Mouse (Mus musculus): ENCODE measurements around the gene Olfml3.

The Olfml3 gene

GRCm38 (mm10) chr3:103716774-103717760 is 20.7 kb downstream of the Olfml3 start:
- in situ Hi-C loops (cut with MboI; ENCODE audit: low pct_unique_long_range_greater_than_20kb in 1 of 2, low sequenced_read_pairs in 2 of 2, unreplicated experiment in 1 of 2) = no loop called here

DNA sequence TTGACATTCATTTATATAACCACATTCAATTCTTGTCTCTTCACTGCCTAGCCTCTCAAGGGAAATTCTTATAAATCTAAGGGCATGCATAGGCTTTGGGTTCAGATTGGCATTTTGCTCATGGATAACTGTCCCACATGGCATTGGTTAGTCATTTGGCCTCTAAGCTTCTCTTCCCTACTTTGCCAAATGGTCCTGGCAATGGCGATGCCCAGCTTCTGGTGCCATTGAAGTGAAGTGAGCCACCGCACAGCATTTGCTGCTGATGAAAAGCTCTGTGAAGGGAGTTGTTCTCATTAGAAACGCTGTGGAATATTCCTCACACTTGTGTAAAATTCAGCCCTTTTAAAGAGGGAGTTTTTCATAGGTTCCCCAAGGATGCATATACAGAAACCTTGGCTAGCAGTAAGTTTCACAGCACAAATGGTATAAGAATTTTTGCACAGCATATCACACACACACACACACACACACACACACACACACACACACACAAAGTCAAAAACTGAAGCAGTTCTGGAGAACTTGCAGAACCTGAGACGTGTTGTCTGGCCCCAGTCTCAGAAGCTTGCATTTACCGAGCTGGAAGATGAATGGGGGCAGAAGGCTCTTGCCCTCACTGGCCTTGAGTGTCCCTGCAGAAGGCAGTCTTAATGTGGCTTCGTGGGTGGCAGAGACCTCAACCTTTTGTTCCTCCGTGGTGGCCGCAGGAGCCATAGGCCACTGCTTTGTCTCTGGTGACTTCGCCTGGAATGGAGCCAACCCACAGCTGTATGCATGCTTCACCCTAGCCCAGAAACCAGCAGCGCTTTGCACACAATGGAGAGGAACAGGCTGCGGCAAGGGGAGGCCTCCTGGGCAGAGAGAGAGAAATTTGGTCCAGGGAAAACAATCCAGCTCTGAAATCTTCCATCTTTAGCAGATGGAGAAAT is 21.8 kb downstream of the Olfml3 start:
- in situ Hi-C loops (cut with MboI; ENCODE audit: low pct_unique_long_range_greater_than_20kb in 1 of 2, low sequenced_read_pairs in 2 of 2, unreplicated experiment in 1 of 2) = no loop called here

GRCm38 (mm10) chr3:103714942-103715341 is 22.9 kb downstream of the Olfml3 start:
- in situ Hi-C loops (cut with MboI; ENCODE audit: low pct_unique_long_range_greater_than_20kb in 1 of 2, low sequenced_read_pairs in 2 of 2, unreplicated experiment in 1 of 2) = no loop called here

DNA sequence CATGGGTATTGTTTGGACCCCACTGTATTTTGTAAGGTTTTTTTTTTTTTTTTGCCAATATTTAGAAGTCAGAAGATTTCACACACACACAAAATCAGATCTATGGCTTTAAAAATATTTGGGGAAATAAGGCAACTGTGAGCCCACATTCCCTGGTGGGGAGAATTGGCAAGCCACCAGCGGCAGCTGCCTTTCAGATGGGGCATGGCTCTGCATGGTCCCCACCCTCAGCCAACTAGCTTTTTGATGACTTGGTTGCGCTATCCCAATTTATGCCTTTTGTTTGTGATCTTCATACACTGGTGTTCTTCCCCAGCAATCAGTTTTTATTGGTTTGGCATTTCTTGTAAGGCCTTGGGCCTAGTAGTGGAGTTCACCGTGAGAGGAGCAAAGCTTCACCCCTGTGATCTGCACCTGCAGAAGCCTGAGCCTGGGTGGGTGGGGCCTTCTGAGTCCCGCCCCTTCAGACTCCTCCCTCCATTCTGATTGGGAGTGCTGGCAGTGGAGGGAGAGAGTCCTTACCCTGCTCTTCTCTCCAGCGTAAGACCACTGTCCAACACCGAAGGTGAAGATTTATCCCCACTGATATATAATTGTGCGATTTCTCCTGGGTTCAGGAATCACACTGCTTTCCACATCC is 23.4 kb downstream of the Olfml3 start:
- in situ Hi-C loops (cut with MboI; ENCODE audit: low pct_unique_long_range_greater_than_20kb in 1 of 2, low sequenced_read_pairs in 2 of 2, unreplicated experiment in 1 of 2) = no loop called here

DNA sequence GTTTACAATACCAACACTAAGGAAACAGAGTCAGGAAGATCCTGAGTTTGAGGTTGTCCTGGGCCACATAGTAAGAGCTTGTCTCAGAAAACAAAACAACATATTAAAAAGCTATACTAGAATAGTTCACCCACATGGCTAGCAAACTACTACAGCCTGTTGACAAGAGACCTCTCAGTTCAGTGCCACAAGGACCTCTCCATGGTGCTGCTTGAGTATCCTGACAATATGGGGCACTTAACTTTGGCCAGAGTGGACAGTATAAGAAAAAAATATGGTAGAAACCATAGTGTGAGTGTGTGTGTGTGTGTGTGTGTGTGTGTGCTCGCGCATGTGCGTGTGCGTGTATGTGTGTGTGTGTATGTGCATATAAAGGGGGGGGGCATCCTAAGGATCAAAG is 25.6 kb downstream of the Olfml3 start:
- in situ Hi-C loops (cut with MboI; ENCODE audit: low pct_unique_long_range_greater_than_20kb in 1 of 2, low sequenced_read_pairs in 2 of 2, unreplicated experiment in 1 of 2) = no loop called here

GRCm38 (mm10) chr3:103709470-103710040 is 28.2 kb downstream of the Olfml3 start:
- in situ Hi-C loops (cut with MboI; ENCODE audit: low pct_unique_long_range_greater_than_20kb in 1 of 2, low sequenced_read_pairs in 2 of 2, unreplicated experiment in 1 of 2) = no loop called here

DNA sequence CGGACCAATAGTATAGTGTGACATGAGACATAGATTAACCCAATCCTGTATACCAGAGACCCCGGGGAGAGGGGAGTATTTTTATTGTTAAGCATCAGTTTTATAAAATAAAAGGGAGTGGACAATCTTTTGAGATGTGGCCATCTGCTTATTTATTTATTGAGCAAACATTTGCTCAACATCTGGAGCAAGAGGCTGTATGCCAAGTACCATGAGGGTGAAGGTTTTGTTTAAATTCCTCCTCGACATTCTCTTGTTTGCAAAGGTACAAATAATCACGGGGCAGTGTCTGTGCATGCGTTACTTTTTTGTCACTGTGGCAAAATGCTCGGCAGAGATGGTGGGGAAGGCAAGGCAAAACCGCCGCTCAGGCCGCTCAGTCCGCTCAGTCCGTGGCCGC is 32.4 kb downstream of the Olfml3 start:
- in situ Hi-C loops (cut with MboI; ENCODE audit: low pct_unique_long_range_greater_than_20kb in 1 of 2, low sequenced_read_pairs in 2 of 2, unreplicated experiment in 1 of 2) = no loop called here

DNA sequence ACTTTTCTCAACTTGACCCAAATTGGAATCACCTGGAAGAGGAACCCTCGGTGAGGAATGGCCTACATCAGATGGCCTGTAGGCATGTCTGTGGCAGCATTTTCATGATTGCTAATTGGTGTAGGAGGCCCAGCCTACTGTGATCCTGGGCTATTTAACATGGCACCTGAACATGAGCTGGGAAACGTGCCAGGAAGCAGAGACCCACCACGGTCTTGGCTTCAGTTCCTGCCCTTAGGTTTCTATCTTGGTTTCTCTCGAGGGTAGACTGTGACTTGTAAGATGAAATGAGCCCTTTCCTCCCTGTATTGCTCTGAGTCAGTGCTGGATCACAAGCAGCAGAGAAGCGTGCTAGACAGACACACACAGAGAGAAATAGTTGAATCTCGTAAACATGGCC is 33.1 kb downstream of the Olfml3 start:
- in situ Hi-C loops (cut with MboI; ENCODE audit: low pct_unique_long_range_greater_than_20kb in 1 of 2, low sequenced_read_pairs in 2 of 2, unreplicated experiment in 1 of 2) = no loop called here

DNA sequence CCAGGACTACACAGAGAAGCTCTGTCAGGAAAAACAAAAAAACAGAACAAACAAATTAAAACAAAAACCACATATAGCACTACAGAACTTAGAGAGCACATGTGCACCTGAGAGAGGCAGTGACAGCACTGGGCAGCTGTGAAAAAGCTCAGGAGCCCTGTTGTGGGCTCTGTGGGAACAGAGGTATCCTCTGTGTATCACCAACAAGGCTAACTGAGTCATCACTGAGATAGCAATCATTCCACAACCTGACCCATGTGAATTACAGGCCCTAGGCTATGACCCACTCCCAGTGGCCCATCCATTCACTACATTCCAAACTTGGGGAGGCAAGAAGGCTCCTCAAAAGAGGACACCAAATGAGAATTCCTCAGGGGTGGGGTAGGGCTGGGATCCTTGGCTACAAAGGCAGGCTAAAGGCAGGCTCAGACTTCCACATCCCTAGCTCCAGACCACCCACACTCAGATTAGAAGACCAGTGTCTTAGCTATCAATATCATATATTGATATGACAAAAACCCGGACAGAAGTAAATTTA is 41.3 kb downstream of the Olfml3 start:
- in situ Hi-C loops (cut with MboI; ENCODE audit: low pct_unique_long_range_greater_than_20kb in 1 of 2, low sequenced_read_pairs in 2 of 2, unreplicated experiment in 1 of 2) = no loop called here

DNA sequence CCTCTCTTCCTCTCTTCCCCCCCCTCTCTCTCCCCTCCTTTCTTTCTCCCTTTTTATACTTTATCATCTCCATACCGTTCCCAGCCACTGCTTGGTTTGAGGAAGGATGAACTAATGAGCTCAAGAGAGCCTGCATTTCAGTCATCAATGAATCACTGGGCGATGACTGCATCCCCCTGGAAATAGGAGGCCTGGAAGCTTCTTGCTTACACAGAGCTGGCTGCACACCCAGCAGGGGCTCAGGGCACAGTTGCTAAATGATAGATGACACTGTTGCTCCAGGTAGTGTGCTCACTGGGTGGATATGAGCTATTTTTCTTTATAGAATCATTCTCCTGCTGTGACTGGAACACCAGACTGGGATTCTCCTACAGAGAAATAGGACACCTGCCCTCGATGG is 42.2 kb downstream of the Olfml3 start:
- in situ Hi-C loops (cut with MboI; ENCODE audit: low pct_unique_long_range_greater_than_20kb in 1 of 2, low sequenced_read_pairs in 2 of 2, unreplicated experiment in 1 of 2) = no loop called here

GRCm38 (mm10) chr3:103690506-103690905 is 47.3 kb downstream of the Olfml3 start:
- in situ Hi-C loops (cut with MboI; ENCODE audit: low pct_unique_long_range_greater_than_20kb in 1 of 2, low sequenced_read_pairs in 2 of 2, unreplicated experiment in 1 of 2) = no loop called here

GRCm38 (mm10) chr3:103689043-103689442 is 48.8 kb downstream of the Olfml3 start:
- in situ Hi-C loops (cut with MboI; ENCODE audit: low pct_unique_long_range_greater_than_20kb in 1 of 2, low sequenced_read_pairs in 2 of 2, unreplicated experiment in 1 of 2) = no loop called here

GRCm38 (mm10) chr3:103683966-103684319 is 53.9 kb downstream of the Olfml3 start:
- in situ Hi-C loops (cut with MboI; ENCODE audit: low pct_unique_long_range_greater_than_20kb in 1 of 2, low sequenced_read_pairs in 2 of 2, unreplicated experiment in 1 of 2) = no loop called here

DNA sequence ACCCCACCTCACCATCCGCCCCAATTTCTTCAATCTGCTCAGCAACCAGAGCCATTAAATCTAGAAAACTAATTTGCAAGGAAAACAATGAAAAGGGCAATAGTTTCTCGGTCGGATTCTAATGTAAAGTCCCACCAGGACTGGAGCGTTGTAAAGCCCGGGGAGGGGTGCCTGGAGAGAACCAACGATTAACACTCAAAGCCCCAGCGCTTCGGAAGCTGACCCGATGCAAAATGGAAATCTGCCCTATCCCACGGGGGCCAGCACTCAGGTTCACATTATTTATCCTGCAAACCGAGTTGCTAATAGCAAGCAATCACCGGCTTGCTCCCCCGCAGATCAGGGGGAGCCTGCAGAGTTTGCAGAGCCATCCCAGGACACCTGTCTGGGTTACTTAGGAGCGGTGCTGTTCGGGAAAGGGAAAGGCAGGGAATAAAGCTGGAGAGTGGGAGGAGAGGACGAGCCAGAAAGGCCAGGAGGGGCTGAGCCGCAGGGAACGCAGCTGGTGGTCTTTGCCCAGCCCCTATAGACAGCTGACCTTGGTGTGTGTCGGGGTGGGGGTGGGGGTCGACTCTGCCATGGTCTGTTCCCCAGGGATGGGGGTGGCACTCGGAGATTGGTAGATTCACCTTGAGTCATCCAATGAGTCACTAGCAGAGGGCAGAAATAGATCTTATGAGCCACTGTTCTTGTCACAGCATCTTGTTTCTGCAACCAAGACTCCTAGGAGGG is 54.4 kb downstream of the Olfml3 start:
- in situ Hi-C loops (cut with MboI; ENCODE audit: low pct_unique_long_range_greater_than_20kb in 1 of 2, low sequenced_read_pairs in 2 of 2, unreplicated experiment in 1 of 2) = no loop called here

DNA sequence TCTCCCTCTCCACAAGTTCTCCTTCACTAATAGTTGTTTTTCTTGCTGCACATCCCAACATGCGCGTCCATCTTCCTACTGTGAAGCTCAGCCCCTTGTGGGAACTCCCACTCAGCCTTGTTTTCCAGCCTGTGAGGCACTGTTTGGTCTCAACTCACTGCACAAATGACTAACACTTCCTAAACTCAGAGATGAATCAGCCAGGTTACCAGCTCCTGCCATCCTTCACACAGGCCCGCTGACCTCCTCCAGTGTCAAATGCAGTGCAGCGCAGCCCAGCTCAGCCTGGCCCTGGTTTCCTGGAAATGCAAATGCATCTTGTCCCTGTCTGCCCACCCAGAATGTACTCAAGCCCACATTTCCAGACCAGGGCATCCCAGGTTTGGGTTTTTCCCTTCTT is 55.3 kb downstream of the Olfml3 start:
- in situ Hi-C loops (cut with MboI; ENCODE audit: low pct_unique_long_range_greater_than_20kb in 1 of 2, low sequenced_read_pairs in 2 of 2, unreplicated experiment in 1 of 2) = no loop called here

GRCm38 (mm10) chr3:103678811-103679210 is 59.0 kb downstream of the Olfml3 start:
- in situ Hi-C loops (cut with MboI; ENCODE audit: low pct_unique_long_range_greater_than_20kb in 1 of 2, low sequenced_read_pairs in 2 of 2, unreplicated experiment in 1 of 2) = no loop called here

GRCm38 (mm10) chr3:103672716-103673115 is 65.1 kb downstream of the Olfml3 start:
- in situ Hi-C loops (cut with MboI; ENCODE audit: low pct_unique_long_range_greater_than_20kb in 1 of 2, low sequenced_read_pairs in 2 of 2, unreplicated experiment in 1 of 2) = no loop called here
